Mouse (Mus musculus): ENCODE measurements around the gene Ctnnd2. TPM values are rescaled to one million over a fixed set of nuclear protein-coding genes. Genes with fewer than 3 reads are reported as not detected.

Ctnnd2 gene
- polyA plus RNA-seq, 1 experiment from 2014 or later = 46.6 TPM

- no peak overlapping the region for H3K27ac ChIP-seq (ENCODE audit: low read depth, low read length)
- DNase-seq (ENCODE audit: low spot score) = no peak
- no peaks in the 10 kb centered on the region for H3K27me3 ChIP-seq (ENCODE audit: control insufficient read depth, insufficient read depth, low read length)
- no peak overlapping the region for H3K9ac ChIP-seq (ENCODE audit: low read length)
- H3K36me3 ChIP-seq (ENCODE audit: control insufficient read depth, insufficient read depth, low read length) = no peaks in the 10 kb centered on the region
- H3K9me3 ChIP-seq (ENCODE audit: control insufficient read depth, low read length) = no peaks in the 10 kb centered on the region
- H3K4me3 ChIP-seq (ENCODE audit: low read depth, low read length) = no peak overlapping the region
- WGBS = 83% methylated on average over 6 of the region's 6 CpGs
- H3K4me1 ChIP-seq (replicated peaks; ENCODE audit: control insufficient read depth, insufficient read depth, low read length) = no peaks in the 10 kb centered on the region
- no peak for ATAC-seq (replicated peaks; ENCODE audit: low FRiP score)
- no peak overlapping the region for H3K4me2 ChIP-seq (ENCODE audit: low read depth, low read length, severe bottlenecking)
Observed at GRCm38 (mm10) chr15:30338585-30339197, 166.3 kb downstream of the Ctnnd2 start.

- 94% methylated on average over 5 of the region's 5 CpGs for WGBS
- no peaks in the 10 kb centered on the region for H3K4me1 ChIP-seq (replicated peaks; ENCODE audit: control insufficient read depth, insufficient read depth, low read length)
Observed at GRCm38 (mm10) chr15:30345754-30346153, 173.4 kb downstream of the Ctnnd2 start.

GRCm38 (mm10) chr15:30364491-30364890 is 192.1 kb downstream of the Ctnnd2 start:
- no peak for ATAC-seq (replicated peaks; ENCODE audit: low FRiP score)
- WGBS = 93% methylated on average over 1 of the region's 1 CpGs
- no peak overlapping the region for H3K4me2 ChIP-seq (ENCODE audit: low read depth, low read length, severe bottlenecking)
- no peak overlapping the region for H3K4me3 ChIP-seq (ENCODE audit: low read depth, low read length)
- DNase-seq (ENCODE audit: low spot score) = no peak
- H3K27me3 ChIP-seq (ENCODE audit: control insufficient read depth, insufficient read depth, low read length) = no peaks in the 10 kb centered on the region
- H3K4me1 ChIP-seq (replicated peaks; ENCODE audit: control insufficient read depth, insufficient read depth, low read length) = no peaks in the 10 kb centered on the region
- no peak overlapping the region for H3K9ac ChIP-seq (ENCODE audit: low read length)
- H3K36me3 ChIP-seq (ENCODE audit: control insufficient read depth, insufficient read depth, low read length) = no peaks in the 10 kb centered on the region
- H3K9me3 ChIP-seq (ENCODE audit: control insufficient read depth, low read length) = no peaks in the 10 kb centered on the region
- no peak overlapping the region for H3K27ac ChIP-seq (ENCODE audit: low read depth, low read length)

More at GRCm38 (mm10) chr15:30345754-30346153, 173.4 kb downstream of the Ctnnd2 start:
- ATAC-seq (replicated peaks; ENCODE audit: low FRiP score) = no peak
- no peak overlapping the region for H3K27ac ChIP-seq (ENCODE audit: low read depth, low read length)
- no peak overlapping the region for H3K4me2 ChIP-seq (ENCODE audit: low read depth, low read length, severe bottlenecking)
- H3K36me3 ChIP-seq (ENCODE audit: control insufficient read depth, insufficient read depth, low read length) = no peaks in the 10 kb centered on the region
- no peak overlapping the region for H3K9ac ChIP-seq (ENCODE audit: low read length)
- no peaks in the 10 kb centered on the region for H3K27me3 ChIP-seq (ENCODE audit: control insufficient read depth, insufficient read depth, low read length)
- no peaks in the 10 kb centered on the region for H3K9me3 ChIP-seq (ENCODE audit: control insufficient read depth, low read length)
- no peak overlapping the region for H3K4me3 ChIP-seq (ENCODE audit: low read depth, low read length)
- DNase-seq (ENCODE audit: low spot score) = no peak

GRCm38 (mm10) chr15:30369997-30370396 is 197.6 kb downstream of the Ctnnd2 start:
- Histone ChIP-seq H3K9me3 (ENCODE audit: control insufficient read depth, low read length) (no peaks in the 10 kb centered on the region), H3K27ac (ENCODE audit: low read depth, low read length) (no peak overlapping the region), H3K9ac (ENCODE audit: low read length) (no peak overlapping the region), H3K4me2 (ENCODE audit: low read depth, low read length, severe bottlenecking) (no peak overlapping the region), H3K36me3 (ENCODE audit: control insufficient read depth, insufficient read depth, low read length) (no peaks in the 10 kb centered on the region), H3K4me3 (ENCODE audit: low read depth, low read length) (no peak overlapping the region), H3K27me3 (ENCODE audit: control insufficient read depth, insufficient read depth, low read length) (no peaks in the 10 kb centered on the region), H3K4me1 (replicated peaks; ENCODE audit: control insufficient read depth, insufficient read depth, low read length) (no peaks in the 10 kb centered on the region; the same call in 1 of the 2 replicates)
- DNase-seq (ENCODE audit: low spot score) (no peak), ATAC-seq (replicated peaks; ENCODE audit: low FRiP score) (no peak)
- 77% methylated on average over 7 of the region's 7 CpGs for WGBS

- no peak for ATAC-seq (replicated peaks; ENCODE audit: low FRiP score)
- H3K36me3 ChIP-seq (ENCODE audit: control insufficient read depth, insufficient read depth, low read length) = no peaks in the 10 kb centered on the region
- 90% methylated on average over 2 of the region's 2 CpGs for WGBS
- no peak for DNase-seq (ENCODE audit: low spot score)
- H3K27me3 ChIP-seq (ENCODE audit: control insufficient read depth, insufficient read depth, low read length) = no peaks in the 10 kb centered on the region
- no peak overlapping the region for H3K27ac ChIP-seq (ENCODE audit: low read depth, low read length)
- H3K9me3 ChIP-seq (ENCODE audit: control insufficient read depth, low read length) = no peaks in the 10 kb centered on the region
- H3K9ac ChIP-seq (ENCODE audit: low read length) = no peak overlapping the region
- H3K4me2 ChIP-seq (ENCODE audit: low read depth, low read length, severe bottlenecking) = no peak overlapping the region
- no peaks in the 10 kb centered on the region; the same call in 1 of the 2 replicates for H3K4me1 ChIP-seq (replicated peaks; ENCODE audit: control insufficient read depth, insufficient read depth, low read length)
- H3K4me3 ChIP-seq (ENCODE audit: low read depth, low read length) = no peak overlapping the region
Observed at GRCm38 (mm10) chr15:30371151-30371550, 198.8 kb downstream of the Ctnnd2 start.

GRCm38 (mm10) chr15:30373654-30374215 is 201.3 kb downstream of the Ctnnd2 start:
- no peak overlapping the region for H3K27ac ChIP-seq (ENCODE audit: low read depth, low read length)
- ATAC-seq (replicated peaks; ENCODE audit: low FRiP score) = no peak

GRCm38 (mm10) chr15:30374907-30375306 is 202.5 kb downstream of the Ctnnd2 start:
- Histone ChIP-seq H3K4me3 (ENCODE audit: low read depth, low read length) (no peak overlapping the region), H3K9me3 (ENCODE audit: control insufficient read depth, low read length) (no peaks in the 10 kb centered on the region), H3K4me1 (replicated peaks; ENCODE audit: control insufficient read depth, insufficient read depth, low read length) (no peaks in the 10 kb centered on the region; the same call in 1 of the 2 replicates), H3K9ac (ENCODE audit: low read length) (no peak overlapping the region), H3K4me2 (ENCODE audit: low read depth, low read length, severe bottlenecking) (no peak overlapping the region), H3K36me3 (ENCODE audit: control insufficient read depth, insufficient read depth, low read length) (no peaks in the 10 kb centered on the region), H3K27ac (ENCODE audit: low read depth, low read length) (no peak overlapping the region), H3K27me3 (ENCODE audit: control insufficient read depth, insufficient read depth, low read length) (no peaks in the 10 kb centered on the region)
- ATAC-seq (replicated peaks; ENCODE audit: low FRiP score) (0 out of 2 replicates have a peak, but pooled peaks have one; percentile 27), DNase-seq (ENCODE audit: low spot score) (no peak)
- WGBS = 91% methylated on average over 5 of the region's 5 CpGs

More at GRCm38 (mm10) chr15:30373654-30374215, 201.3 kb downstream of the Ctnnd2 start:
- WGBS = 81% methylated on average over 6 of the region's 6 CpGs
- Histone ChIP-seq H3K9me3 (ENCODE audit: control insufficient read depth, low read length) (no peaks in the 10 kb centered on the region), H3K36me3 (ENCODE audit: control insufficient read depth, insufficient read depth, low read length) (no peaks in the 10 kb centered on the region), H3K27me3 (ENCODE audit: control insufficient read depth, insufficient read depth, low read length) (no peaks in the 10 kb centered on the region), H3K4me3 (ENCODE audit: low read depth, low read length) (no peak overlapping the region), H3K4me2 (ENCODE audit: low read depth, low read length, severe bottlenecking) (no peak overlapping the region), H3K9ac (ENCODE audit: low read length) (no peak overlapping the region), H3K4me1 (replicated peaks; ENCODE audit: control insufficient read depth, insufficient read depth, low read length) (no peaks in the 10 kb centered on the region; the same call in 1 of the 2 replicates)
- DNase-seq (ENCODE audit: low spot score) = no peak

GRCm38 (mm10) chr15:30383075-30383842 is 210.9 kb downstream of the Ctnnd2 start:
- Histone ChIP-seq H3K36me3 (ENCODE audit: control insufficient read depth, insufficient read depth, low read length) (no peaks in the 10 kb centered on the region), H3K27ac (ENCODE audit: low read depth, low read length) (no peak overlapping the region), H3K9ac (ENCODE audit: low read length) (no peak overlapping the region), H3K4me2 (ENCODE audit: low read depth, low read length, severe bottlenecking) (no peak overlapping the region), H3K4me1 (replicated peaks; ENCODE audit: control insufficient read depth, insufficient read depth, low read length) (peaks cover 6% of the 10 kb centered on the region; the same call in 1 of the 2 replicates), H3K4me3 (ENCODE audit: low read depth, low read length) (no peak overlapping the region), H3K27me3 (ENCODE audit: control insufficient read depth, insufficient read depth, low read length) (no peaks in the 10 kb centered on the region), H3K9me3 (ENCODE audit: control insufficient read depth, low read length) (no peaks in the 10 kb centered on the region)
- ATAC-seq (replicated peaks; ENCODE audit: low FRiP score) (peak; percentile 71), DNase-seq (ENCODE audit: low spot score) (no peak)
- WGBS = 20% methylated on average over 9 of the region's 9 CpGs
